Mouse (Mus musculus) forebrain, embryonic 15.5 days (tissue): ENCODE measurements around the gene Tmem176b. TPM values are rescaled to one million over a fixed set of nuclear protein-coding genes. Genes with fewer than 3 reads are reported as not detected.

Experiments used
- ATAC-seq: fragments of 200-750 bp; cut with Nextera tagmentation; replicated peaks from 2 replicates; pipeline ENCODE4 v1.8.0; 2017; ENCODE audit warnings: mild to moderate bottlenecking, moderate TSS enrichment, moderate library complexity
- H3K27ac ChIP-seq: fragments of 300-500 bp; sonication (generic); replicated peaks from 2 replicates; pipeline ENCODE4 v1.5.1; 2015; ENCODE audit warnings: mild to moderate bottlenecking, inconsistent platforms
- H3K27me3 ChIP-seq: fragments of 300-500 bp; sonication (generic); 2 replicates; pipeline ENCODE4 v1.6.1; 2015; ENCODE audit warnings: inconsistent platforms
- H3K36me3 ChIP-seq: fragments of 300-500 bp; sonication (generic); 2 replicates; pipeline ENCODE4 v1.6.1; 2015; ENCODE audit warnings: mild to moderate bottlenecking, inconsistent platforms
- H3K4me1 ChIP-seq: fragments of 300-500 bp; sonication (generic); 2 replicates; pipeline ENCODE4 v1.6.1; 2015; ENCODE audit warnings: inconsistent platforms
- H3K4me2 ChIP-seq: fragments of 300-500 bp; sonication (generic); replicated peaks from 2 replicates; pipeline ENCODE4 v1.6.1; 2015; ENCODE audit warnings: mild to moderate bottlenecking, inconsistent platforms
- H3K4me3 ChIP-seq: fragments of 300-500 bp; sonication (generic); 2 replicates; pipeline ENCODE4 v1.5.1; 2015; ENCODE audit warnings: mild to moderate bottlenecking, inconsistent platforms
- H3K9ac ChIP-seq: fragments of 300-500 bp; sonication (generic); replicated peaks from 2 replicates; pipeline ENCODE4 v1.6.1; 2015; ENCODE audit warnings: mild to moderate bottlenecking, inconsistent platforms
- H3K9me3 ChIP-seq: fragments of 300-500 bp; sonication (generic); 2 replicates; pipeline ENCODE4 v1.6.1; 2016; ENCODE audit warnings: inconsistent platforms
- WGBS: fragments of 180-500 bp; shearing (Covaris S2); methylation state at CpG from one replicate; pipeline ENCODE4 v1.1.7; 2015; ENCODE audit warnings: mixed read lengths; 5-methylcytosine and 5-hydroxymethylcytosine counted together
- polyA plus RNA-seq: library from polyadenylated mRNA; unstranded; fragments of >200 nt; fragmentation: Nextera tagmentation; extraction: Ambion mirVana; gene quantifications from 2 replicates; pipeline ENCODE4 v1.2.1, GENCODE M21; 2015

The Tmem176b gene
- polyA plus RNA-seq, 1 experiment from 2014 or later = 85.0 TPM

DNA sequence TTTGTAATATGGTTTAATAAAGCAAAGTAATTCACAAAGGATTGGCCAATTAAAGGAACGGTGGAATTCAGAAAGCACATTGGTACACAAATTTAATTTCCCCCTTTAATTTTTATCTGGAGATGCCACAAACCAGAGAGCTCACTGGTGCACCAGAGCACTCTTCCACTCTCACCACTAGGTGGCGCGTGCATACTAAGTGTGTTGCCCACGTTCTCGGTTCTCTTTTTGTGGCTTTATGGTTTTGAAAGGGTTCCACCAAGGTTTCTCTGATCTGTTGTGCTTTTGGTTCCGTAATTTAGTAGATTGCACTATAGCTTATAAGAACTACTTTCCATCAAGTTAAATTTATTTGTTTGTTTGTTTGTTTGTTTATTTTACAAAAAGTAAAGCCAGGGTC lies 23.5 kb downstream of the Tmem176b start:
- H3K4me1 ChIP-seq = no peaks in the 10 kb centered on the region
- no peak overlapping the region for H3K27ac ChIP-seq
- no peak for ATAC-seq
- no peak overlapping the region for H3K4me3 ChIP-seq
- H3K27me3 ChIP-seq = no peaks in the 10 kb centered on the region
- WGBS = 4% methylated on average over 6 of the region's 6 CpGs
- H3K4me2 ChIP-seq = no peak overlapping the region
- H3K9ac ChIP-seq = no peak overlapping the region
- no peaks in the 10 kb centered on the region for H3K36me3 ChIP-seq
- no peaks in the 10 kb centered on the region for H3K9me3 ChIP-seq

DNA sequence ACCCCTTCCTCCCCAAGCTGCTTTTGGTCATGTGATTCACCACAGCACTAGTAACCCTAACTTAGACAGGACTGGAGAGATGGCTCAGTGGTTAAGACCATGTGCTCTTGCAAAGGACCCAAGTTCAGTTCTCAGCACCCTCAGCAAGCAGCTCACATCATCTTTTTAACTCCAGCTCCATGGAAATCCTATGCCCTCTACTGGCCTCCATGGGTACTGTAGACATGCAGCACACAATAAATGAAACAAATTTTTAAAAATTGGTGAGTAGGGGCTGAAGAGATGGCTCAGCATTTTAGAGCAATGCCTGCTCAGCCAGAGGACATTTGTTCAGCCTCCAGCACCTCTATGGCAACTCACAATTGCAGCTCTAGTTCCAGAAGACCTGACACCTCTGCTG lies 26.3 kb downstream of the Tmem176b start:
- no peak for ATAC-seq
- Histone ChIP-seq H3K27ac (no peak overlapping the region), H3K9ac (no peak overlapping the region), H3K9me3 (no peaks in the 10 kb centered on the region), H3K4me3 (no peak overlapping the region), H3K4me1 (no peaks in the 10 kb centered on the region), H3K4me2 (no peak overlapping the region), H3K36me3 (no peaks in the 10 kb centered on the region), H3K27me3 (no peaks in the 10 kb centered on the region)

DNA sequence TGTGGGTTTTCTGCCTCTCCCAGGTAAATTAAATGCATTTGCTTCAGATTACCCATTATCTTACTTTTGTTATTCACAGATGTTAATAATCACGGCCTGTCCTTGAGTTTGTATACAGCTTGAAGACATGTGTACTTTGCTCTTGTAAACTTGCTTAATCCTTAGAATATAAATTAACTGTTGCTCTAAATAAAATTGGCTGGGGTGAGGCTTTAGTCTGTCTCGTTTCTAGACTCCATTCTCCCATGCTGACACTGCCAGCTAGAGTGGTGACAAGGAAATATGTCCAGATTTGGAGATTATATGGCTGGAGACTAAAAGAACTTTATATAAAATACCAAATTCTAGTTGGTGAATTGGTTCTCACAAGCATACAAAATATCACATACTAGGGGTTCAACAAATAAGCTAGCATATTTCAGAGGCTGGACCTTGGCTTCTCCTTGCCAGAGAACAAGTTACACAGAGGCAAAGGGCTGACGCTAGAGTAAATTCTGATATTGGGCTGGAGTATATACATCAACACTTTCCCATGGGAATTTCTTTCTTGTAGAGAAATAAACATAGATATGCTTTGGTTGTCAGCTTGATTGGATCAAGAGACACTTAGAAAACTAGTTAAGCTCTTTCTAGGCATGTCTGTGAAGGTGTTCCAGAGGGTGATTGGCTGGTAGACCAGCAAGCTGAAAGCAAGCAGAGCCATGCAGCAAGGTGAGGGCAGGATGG lies 31.6 kb downstream of the Tmem176b start:
- ATAC-seq = no peak
- H3K4me3 ChIP-seq = no peak overlapping the region
- H3K4me1 ChIP-seq = no peaks in the 10 kb centered on the region
- H3K36me3 ChIP-seq = no peaks in the 10 kb centered on the region
- H3K9ac ChIP-seq = no peak overlapping the region
- no peak overlapping the region for H3K4me2 ChIP-seq
- no peaks in the 10 kb centered on the region for H3K9me3 ChIP-seq
- no peak overlapping the region for H3K27ac ChIP-seq
- WGBS = 61% methylated on average over 3 of the region's 3 CpGs
- no peaks in the 10 kb centered on the region for H3K27me3 ChIP-seq

DNA sequence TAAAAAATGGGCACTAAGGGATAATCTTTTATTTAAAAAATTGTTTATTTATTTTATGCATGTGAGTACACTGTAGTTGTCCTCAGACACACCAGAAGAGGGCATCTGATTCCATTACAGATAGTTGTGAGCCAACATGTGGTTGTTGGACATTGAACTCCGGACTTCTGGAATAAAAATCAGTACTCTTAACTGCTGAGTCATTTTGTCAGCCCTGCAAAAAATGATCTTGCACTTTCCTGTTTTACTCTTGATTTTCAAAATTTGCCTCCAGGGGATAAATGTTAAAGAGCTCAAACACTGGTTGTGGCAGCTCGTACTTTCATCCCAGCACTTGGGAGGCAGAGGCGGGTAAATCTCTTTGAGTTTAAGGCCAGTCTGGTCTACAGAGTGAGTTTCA lies 34.5 kb downstream of the Tmem176b start:
- Histone ChIP-seq H3K27me3 (no peaks in the 10 kb centered on the region), H3K9ac (no peak overlapping the region), H3K9me3 (no peaks in the 10 kb centered on the region), H3K4me1 (no peaks in the 10 kb centered on the region), H3K4me2 (no peak overlapping the region), H3K27ac (no peak overlapping the region), H3K4me3 (no peak overlapping the region), H3K36me3 (no peaks in the 10 kb centered on the region)
- ATAC-seq = no peak
- 94% methylated on average over 3 of the region's 3 CpGs for WGBS

DNA sequence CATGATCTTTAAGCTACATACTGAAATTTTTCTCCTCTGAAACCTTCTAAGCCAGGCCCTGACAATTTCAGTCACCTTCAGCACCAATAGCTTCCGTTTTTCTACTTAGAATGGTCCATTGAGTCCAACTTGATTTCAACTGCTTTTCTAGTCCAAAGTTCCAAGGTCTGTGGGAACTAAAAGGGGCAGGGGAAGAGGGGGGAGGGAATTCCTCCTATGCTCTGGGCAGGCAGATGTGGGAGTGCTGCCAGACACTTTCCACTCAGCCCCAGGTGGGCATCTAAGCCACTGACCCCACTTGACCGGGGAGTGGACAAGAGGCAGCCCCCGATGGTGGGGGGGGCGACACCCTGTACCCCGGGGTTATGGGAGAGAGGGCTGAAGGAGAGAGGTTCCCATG lies 37.0 kb downstream of the Tmem176b start:
- Histone ChIP-seq H3K4me3 (no peak overlapping the region), H3K27me3 (no peaks in the 10 kb centered on the region), H3K27ac (no peak overlapping the region), H3K4me1 (no peaks in the 10 kb centered on the region), H3K36me3 (no peaks in the 10 kb centered on the region), H3K9me3 (no peaks in the 10 kb centered on the region), H3K9ac (no peak overlapping the region), H3K4me2 (no peak overlapping the region)
- no peak for ATAC-seq
- 89% methylated on average over 5 of the region's 5 CpGs for WGBS

DNA sequence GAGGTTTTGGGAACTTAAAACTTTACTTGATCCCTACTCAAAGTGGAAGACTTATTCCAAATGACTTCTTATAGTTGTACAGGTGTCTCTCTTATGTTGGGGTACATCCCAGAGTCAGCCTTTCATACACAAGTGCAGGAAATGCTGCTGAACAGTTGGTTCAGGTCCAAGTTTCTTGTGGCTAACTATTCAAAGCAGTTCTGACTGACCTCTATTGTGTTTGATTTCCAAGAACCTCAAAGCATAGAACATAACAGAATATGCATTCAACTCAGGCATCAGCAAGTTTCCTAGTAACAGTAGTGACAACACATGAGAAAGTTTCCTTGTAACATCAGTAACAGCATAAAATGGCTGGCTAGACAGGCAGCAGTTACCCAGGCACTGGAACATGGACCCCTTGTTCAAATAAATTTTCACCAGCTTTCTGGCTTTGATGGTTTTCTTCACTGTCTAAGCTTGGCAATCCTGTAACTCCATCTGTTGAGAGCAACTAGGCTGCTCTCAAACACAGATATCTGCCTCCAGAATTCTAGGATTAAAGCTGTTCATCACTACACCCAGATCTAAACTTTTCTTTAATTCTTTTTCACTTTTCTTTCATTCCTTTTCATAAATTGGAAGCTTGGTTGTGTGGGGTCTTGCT lies 37.8 kb downstream of the Tmem176b start:
- Histone ChIP-seq H3K36me3 (no peaks in the 10 kb centered on the region), H3K9ac (no peak overlapping the region), H3K4me3 (no peak overlapping the region), H3K4me2 (no peak overlapping the region), H3K4me1 (no peaks in the 10 kb centered on the region), H3K27ac (no peak overlapping the region), H3K9me3 (no peaks in the 10 kb centered on the region), H3K27me3 (no peaks in the 10 kb centered on the region)
- ATAC-seq = no peak

DNA sequence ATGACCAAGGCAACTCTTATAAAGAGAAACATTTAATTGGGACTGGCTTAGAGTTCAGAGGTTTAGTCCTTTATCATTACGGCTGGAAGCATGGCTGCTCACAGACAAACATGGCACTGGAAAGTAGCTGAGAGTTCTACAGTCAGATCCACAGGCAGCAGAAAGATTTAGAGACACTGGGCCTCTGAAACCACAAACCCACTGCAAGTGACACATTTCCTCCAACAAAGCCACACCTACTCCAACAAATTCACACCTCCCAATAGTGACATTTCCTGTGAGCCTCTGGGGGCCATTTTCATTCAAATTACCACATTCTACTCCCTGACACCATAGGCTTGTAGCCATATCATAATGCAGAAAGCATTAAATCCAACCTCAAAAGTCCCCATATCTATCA lies 39.4 kb downstream of the Tmem176b start:
- no peaks in the 10 kb centered on the region for H3K27me3 ChIP-seq
- ATAC-seq = no peak
- no peak overlapping the region for H3K4me2 ChIP-seq
- no peak overlapping the region for H3K27ac ChIP-seq
- H3K4me1 ChIP-seq = no peaks in the 10 kb centered on the region
- WGBS = 83% methylated on average over 1 of the region's 1 CpGs
- H3K9ac ChIP-seq = no peak overlapping the region
- no peak overlapping the region for H3K4me3 ChIP-seq
- no peaks in the 10 kb centered on the region for H3K9me3 ChIP-seq
- H3K36me3 ChIP-seq = no peaks in the 10 kb centered on the region

DNA sequence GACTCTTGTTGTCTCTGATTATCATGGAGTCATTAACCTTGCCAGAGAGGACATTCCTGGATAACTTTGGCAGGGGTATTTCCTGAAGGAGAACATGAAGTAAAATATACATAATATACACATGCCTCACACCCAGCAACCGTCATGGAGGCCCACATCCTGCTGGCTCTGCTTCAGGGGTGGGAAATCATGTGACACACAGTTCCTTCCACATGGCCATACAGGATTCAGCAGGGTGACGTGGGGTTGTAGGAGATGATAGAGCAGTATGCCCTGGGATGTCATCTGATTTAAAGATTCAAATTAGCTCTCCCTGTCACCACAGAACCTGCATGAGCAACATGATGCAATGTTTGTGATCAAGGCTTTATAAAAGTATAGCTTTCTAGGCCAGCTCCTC lies 53.4 kb downstream of the Tmem176b start:
- ATAC-seq = no peak
- H3K9ac ChIP-seq = no peak overlapping the region
- H3K4me3 ChIP-seq = no peak overlapping the region

DNA sequence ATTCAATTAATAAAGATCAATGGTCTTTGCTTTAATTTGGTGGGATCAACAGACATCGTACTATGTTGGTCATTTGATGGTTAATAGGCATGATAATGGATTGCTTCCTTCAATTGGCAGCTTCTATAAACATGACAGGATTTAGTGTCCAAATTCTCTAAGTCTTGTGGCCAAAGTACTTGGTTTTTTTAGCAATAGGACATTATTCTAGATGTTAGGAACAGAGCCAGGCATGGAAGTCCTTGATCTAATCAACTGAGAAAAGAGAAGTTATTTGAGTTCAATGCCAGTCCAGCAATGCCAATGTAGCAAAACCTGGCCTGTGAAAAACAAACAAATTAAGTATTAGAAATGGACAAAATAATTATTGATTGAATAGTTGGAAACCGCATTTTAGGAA lies 55.7 kb downstream of the Tmem176b start:
- Histone ChIP-seq H3K9ac (no peak overlapping the region), H3K4me1 (no peaks in the 10 kb centered on the region), H3K27me3 (no peaks in the 10 kb centered on the region), H3K36me3 (no peaks in the 10 kb centered on the region), H3K4me3 (no peak overlapping the region), H3K27ac (no peak overlapping the region), H3K4me2 (no peak overlapping the region), H3K9me3 (no peaks in the 10 kb centered on the region)
- 84% methylated on average over 2 of the region's 2 CpGs for WGBS
- no peak for ATAC-seq

More for the DNA sequence above, 53.4 kb downstream of the Tmem176b start:
- Histone ChIP-seq H3K4me2 (no peak overlapping the region), H3K36me3 (no peaks in the 10 kb centered on the region), H3K27me3 (no peaks in the 10 kb centered on the region), H3K9me3 (no peaks in the 10 kb centered on the region), H3K27ac (no peak overlapping the region), H3K4me1 (no peaks in the 10 kb centered on the region)
- WGBS = 78% methylated on average over 2 of the region's 2 CpGs

DNA sequence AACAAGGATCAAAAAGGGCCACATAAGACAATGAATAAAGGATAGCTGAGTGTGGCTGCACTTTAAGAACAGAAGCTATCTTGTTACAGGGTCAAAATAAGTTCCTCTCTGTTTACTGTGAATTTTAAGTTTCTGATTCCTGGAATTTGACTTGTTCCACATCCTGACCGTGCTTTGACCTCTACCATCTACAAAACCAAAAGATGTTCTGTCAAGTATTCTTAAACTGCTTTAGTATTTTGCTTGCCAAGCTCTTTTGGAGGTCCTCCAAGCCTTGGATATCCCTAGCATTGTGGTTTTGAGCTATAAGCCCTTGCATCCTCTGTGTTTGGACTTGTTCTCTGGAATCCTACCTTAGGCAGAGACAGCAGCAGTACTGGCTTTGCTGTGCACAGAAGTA lies 56.1 kb downstream of the Tmem176b start:
- WGBS = 81% methylated on average over 1 of the region's 1 CpGs
- no peak overlapping the region for H3K27ac ChIP-seq
- no peaks in the 10 kb centered on the region for H3K9me3 ChIP-seq
- no peak for ATAC-seq
- no peak overlapping the region for H3K4me2 ChIP-seq
- no peaks in the 10 kb centered on the region for H3K4me1 ChIP-seq
- H3K9ac ChIP-seq = no peak overlapping the region
- H3K4me3 ChIP-seq = no peak overlapping the region
- H3K27me3 ChIP-seq = no peaks in the 10 kb centered on the region
- H3K36me3 ChIP-seq = no peaks in the 10 kb centered on the region

DNA sequence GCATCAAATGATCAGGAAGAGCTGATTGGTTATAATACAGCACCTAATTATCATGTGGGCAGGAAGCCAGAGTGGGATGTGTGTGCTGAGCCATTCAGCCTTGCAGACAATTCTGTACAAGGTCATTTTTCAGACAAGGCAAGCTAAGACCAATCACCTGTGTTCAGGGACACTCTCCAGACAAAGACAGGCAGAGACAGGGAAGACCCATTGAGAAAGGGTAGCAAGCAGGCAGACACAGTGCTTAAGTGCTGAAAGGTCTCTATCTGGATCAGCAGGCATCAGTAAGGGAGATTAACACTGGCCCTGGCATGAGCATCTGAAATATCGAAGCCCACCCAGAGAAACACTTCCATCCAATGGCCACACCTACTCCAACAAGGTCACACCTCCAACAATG lies 56.9 kb downstream of the Tmem176b start:
- Histone ChIP-seq H3K27me3 (no peaks in the 10 kb centered on the region), H3K9ac (no peak overlapping the region), H3K27ac (no peak overlapping the region), H3K4me3 (no peak overlapping the region), H3K36me3 (no peaks in the 10 kb centered on the region), H3K4me1 (no peaks in the 10 kb centered on the region), H3K9me3 (no peaks in the 10 kb centered on the region), H3K4me2 (no peak overlapping the region)
- WGBS = 83% methylated on average over 1 of the region's 1 CpGs
- no peak for ATAC-seq
